Mouse (Mus musculus) lung, postnatal 0 days (tissue): ENCODE data around the gene Sapcd1. TPM values are rescaled to one million over a fixed set of nuclear protein-coding genes. Genes with fewer than 3 reads are reported as not detected.

Experiments
- ATAC-seq: fragments of 200-750 bp; cut with Nextera tagmentation; 2 replicates; pipeline ENCODE4 v1.8.0; 2017; ENCODE audit warnings: moderate library complexity
- DNase-seq: peaks from one replicate; pipeline ENCODE4 v3.0.0-alpha.2; 2016; ENCODE audit warnings: low spot score
- H3K27ac ChIP-seq: fragments of 300-500 bp; sonication (generic); 2 replicates; pipeline ENCODE4 v1.5.1; 2014; ENCODE audit warnings: antibody characterized with exemption, mild to moderate bottlenecking, low read length, mixed read lengths
- H3K27me3 ChIP-seq: fragments of 300-500 bp; sonication (generic); replicated peaks from 2 replicates; pipeline ENCODE4 v1.6.1; 2014; ENCODE audit warnings: low read length, mixed read lengths; ENCODE audit not compliant: insufficient read depth
- H3K36me3 ChIP-seq: fragments of 300-500 bp; sonication (generic); 2 replicates; pipeline ENCODE4 v1.6.1; 2014; ENCODE audit warnings: low read length, mixed read lengths; ENCODE audit not compliant: insufficient read depth
- H3K4me1 ChIP-seq: fragments of 300-500 bp; sonication (generic); 2 replicates; pipeline ENCODE4 v1.6.1; 2014; ENCODE audit warnings: antibody characterized with exemption, low read depth, low read length, mixed read lengths; ENCODE audit not compliant: insufficient read depth
- H3K4me2 ChIP-seq: fragments of 300-500 bp; sonication (generic); replicated peaks from 2 replicates; pipeline ENCODE4 v1.6.1; 2014; ENCODE audit warnings: low read depth, mild to moderate bottlenecking, low read length, moderate library complexity, mixed read lengths
- H3K4me3 ChIP-seq: fragments of 300-500 bp; sonication (generic); 2 replicates; pipeline ENCODE4 v1.5.1; 2014; ENCODE audit warnings: low read depth, low read length
- H3K9ac ChIP-seq: fragments of 300-500 bp; sonication (generic); replicated peaks from 2 replicates; pipeline ENCODE4 v1.6.1; 2014; ENCODE audit warnings: low read depth, mild to moderate bottlenecking
- H3K9me3 ChIP-seq: fragments of 300-500 bp; sonication (generic); 2 replicates; pipeline ENCODE4 v1.6.1; 2016; ENCODE audit warnings: low read length, mixed read lengths
- CTCF ChIP-seq: IDR thresholded peaks from 2 replicates; pipeline ENCODE4 v1.5.1; 2016; ENCODE audit warnings: antibody characterized with exemption, mild to moderate bottlenecking
- EP300 ChIP-seq: IDR thresholded peaks from 2 replicates; pipeline ENCODE4 v1.6.1; 2016; ENCODE audit warnings: antibody characterized with exemption, mild to moderate bottlenecking, control low read depth
- WGBS: fragments of 180-500 bp; shearing (Covaris S2); extraction: QIAGEN DNeasy Blood & Tissue Kit; methylation state at CpG from one replicate; pipeline ENCODE4 v1.1.7; 2014; 5-methylcytosine and 5-hydroxymethylcytosine counted together
- polyA plus RNA-seq: library from polyadenylated mRNA; unstranded; fragments of >200 nt; fragmentation: Nextera tagmentation; extraction: Ambion mirVana; gene quantifications from 2 replicates; pipeline ENCODE4 v1.2.1, GENCODE M21; 2015

The Sapcd1 gene
- polyA plus RNA-seq, 1 experiment from 2014 or later = 1.7 TPM

GRCm38 (mm10) chr17:35005158-35005557 lies 22.7 kb downstream of the Sapcd1 start:
- Histone ChIP-seq H3K4me1 (peaks cover 15% of the 10 kb centered on the region), H3K9me3 (no peaks in the 10 kb centered on the region), H3K36me3 (no peaks in the 10 kb centered on the region), H3K4me2 (no peak overlapping the region), H3K4me3 (no peak overlapping the region), H3K9ac (no peak overlapping the region), H3K27ac (no peak overlapping the region), H3K27me3 (no peaks in the 10 kb centered on the region)
- TF ChIP-seq CTCF = no peak
- no peak for TF ChIP-seq EP300
- ATAC-seq = no peak
- WGBS = 89% methylated on average over 10 of the region's 10 CpGs
- no peak for DNase-seq

- no peak for TF ChIP-seq CTCF
- TF ChIP-seq EP300 = no peak
- no peak overlapping the region for H3K4me3 ChIP-seq
- 90% methylated on average over 17 of the region's 17 CpGs for whole genome bisulfite sequencing
- H3K4me1 ChIP-seq = peaks cover 21% of the 10 kb centered on the region
- no peak for ATAC-seq
- no peaks in the 10 kb centered on the region for H3K9me3 ChIP-seq
- H3K27ac ChIP-seq = no peak overlapping the region
- no peaks in the 10 kb centered on the region for H3K36me3 ChIP-seq
- no peak for DNase-seq
- no peak overlapping the region for H3K9ac ChIP-seq
- H3K4me2 ChIP-seq = no peak overlapping the region
- H3K27me3 ChIP-seq = no peaks in the 10 kb centered on the region
Measured at GRCm38 (mm10) chr17:35004075-35004717, 23.6 kb downstream of the Sapcd1 start.

- 47% methylated on average over 9 of the region's 9 CpGs for WGBS
- Histone ChIP-seq H3K9me3 (no peaks in the 10 kb centered on the region), H3K4me1 (peaks cover 21% of the 10 kb centered on the region), H3K27ac (no peak overlapping the region), H3K4me2 (peak overlapping the region; percentile 99; the same call in 1 of the 2 replicates), H3K36me3 (no peaks in the 10 kb centered on the region), H3K4me3 (no peak overlapping the region), H3K9ac (0 out of 2 replicates have a peak overlapping the region, but pooled peaks have one; percentile 16), H3K27me3 (no peaks in the 10 kb centered on the region)
- DNase-seq = no peak
- TF ChIP-seq EP300 = no peak
- no peak for TF ChIP-seq CTCF
- no peak for ATAC-seq
Measured at GRCm38 (mm10) chr17:35003022-35003838, 24.6 kb downstream of the Sapcd1 start.

- H3K36me3 ChIP-seq = no peaks in the 10 kb centered on the region
- WGBS = 3% methylated on average over 12 of the region's 12 CpGs
- peak overlapping the region; percentile 98 for H3K27ac ChIP-seq
- H3K4me3 ChIP-seq = peak overlapping the region; percentile 81; the same call in 1 of the 2 replicates
- H3K4me2 ChIP-seq = peak overlapping the region; percentile 99
- ATAC-seq (no peak), DNase-seq (no peak)
- H3K9ac ChIP-seq = peak overlapping the region; percentile 82
- no peaks in the 10 kb centered on the region for H3K9me3 ChIP-seq
- H3K27me3 ChIP-seq = no peaks in the 10 kb centered on the region
- TF ChIP-seq EP300 (no peak), CTCF (no peak)
- peaks cover 21% of the 10 kb centered on the region for H3K4me1 ChIP-seq
Measured at GRCm38 (mm10) chr17:35002153-35002865, 25.5 kb downstream of the Sapcd1 start.

GRCm38 (mm10) chr17:35001452-35002152 lies 26.2 kb downstream of the Sapcd1 start:
- Histone ChIP-seq H3K9me3 (no peaks in the 10 kb centered on the region), H3K4me3 (peak overlapping the region; percentile 81), H3K4me2 (peak overlapping the region; percentile 99), H3K27me3 (no peaks in the 10 kb centered on the region), H3K4me1 (peaks cover 21% of the 10 kb centered on the region), H3K27ac (peak overlapping the region; percentile 98), H3K9ac (peak overlapping the region; percentile 82), H3K36me3 (no peaks in the 10 kb centered on the region)
- peak; percentile 9 for ATAC-seq
- no peak for TF ChIP-seq EP300
- DNase-seq = peak; percentile 76
- WGBS = under 1% methylated on average over 35 of the region's 35 CpGs
